Mouse (Mus musculus) MEL (cell line): ENCODE results near the gene Ankle2.

Source experiments
- CHD2 ChIP-seq: IDR thresholded peaks from 2 replicates; pipeline ENCODE4 v1.6.1; 2011; ENCODE audit warnings: low read length, improper control_type of control experiment
- CTCF ChIP-seq, 3 experiments: IDR thresholded peaks in 2 of 3; conservative IDR thresholded peaks in 1 of 3; 2 replicates each; pipeline ENCODE4 v1.5.1; 2011 to 2012; ENCODE audit warnings: low read length in 3 of 3, low read depth in 2 of 3, mild to moderate bottlenecking in 2 of 3, improper control_type of control experiment in 1 of 3, inconsistent platforms in 1 of 3, mixed read lengths in 1 of 3, moderate library complexity in 1 of 3; ENCODE audit not compliant: control insufficient read depth in 1 of 3, insufficient read depth in 1 of 3, poor library complexity in 1 of 3, severe bottlenecking in 1 of 3
- E2F4 ChIP-seq: IDR thresholded peaks from 2 replicates; pipeline ENCODE4 v1.6.1; 2011; ENCODE audit warnings: low read depth, low read length, improper control_type of control experiment, borderline replicate concordance
- HCFC1 ChIP-seq: IDR thresholded peaks from 2 replicates; pipeline ENCODE4 v1.6.1; 2012; ENCODE audit warnings: low read depth, mild to moderate bottlenecking, inconsistent platforms, low read length, improper control_type of control experiment, moderate library complexity
- MEF2A ChIP-seq: IDR thresholded peaks from 2 replicates; pipeline ENCODE4 v1.6.1; 2014; ENCODE audit warnings: low read depth, mild to moderate bottlenecking, inconsistent platforms, low read length, improper control_type of control experiment; ENCODE audit not compliant: poor library complexity, insufficient replicate concordance, severe bottlenecking; ENCODE audit errors: extremely low read depth
- POLR2A ChIP-seq, 2 experiments: IDR thresholded peaks; 2 replicates each; pipeline ENCODE4 v1.6.1; 2011 to 2012; ENCODE audit warnings: low read length in 2 of 2, mild to moderate bottlenecking in 2 of 2, control low read depth in 1 of 2, improper control_type of control experiment in 1 of 2, low read depth in 1 of 2, moderate library complexity in 1 of 2; ENCODE audit not compliant: control insufficient read depth in 1 of 2, insufficient read depth in 1 of 2, poor library complexity in 1 of 2
- POLR2AphosphoS2 ChIP-seq: IDR thresholded peaks from 2 replicates; pipeline ENCODE4 v1.6.1; 2011; ENCODE audit warnings: low read length, improper control_type of control experiment
- ZKSCAN1 ChIP-seq: IDR thresholded peaks from 2 replicates; pipeline ENCODE4 v1.6.1; 2012; ENCODE audit warnings: low read depth, mild to moderate bottlenecking, inconsistent platforms, low read length, improper control_type of control experiment, moderate library complexity

- TF ChIP-seq E2F4 (no peak), POLR2AphosphoS2 (no peak), HCFC1 (no peak), POLR2A (IDR thresholded peaks at IDR 0.05; ENCODE audit: control insufficient read depth in 1 of 2, insufficient read depth in 1 of 2, low read depth in 1 of 2, low read length in 2 of 2, poor library complexity in 1 of 2) (no peak), MEF2A (no peak), CTCF (IDR thresholded peaks at IDR 0.05 in 2 of 3, conservative IDR thresholded peaks at IDR 0.05 in 1 of 3; ENCODE audit: control insufficient read depth in 1 of 3, insufficient read depth in 1 of 3, low read depth in 2 of 3, low read length in 3 of 3, poor library complexity in 1 of 3, severe bottlenecking in 1 of 3) (no peak), CHD2 (no peak), ZKSCAN1 (no peak)
Measured at GRCm38 (mm10) chr5:110276391-110276790, 45.6 kb downstream of the Ankle2 start.
